ENCODE assay signal across 8 mouse cellular contexts in genomic region chr3:65391784-65392420, GRCm38 (mm10). TPM values are rescaled to one million over a fixed set of nuclear protein-coding genes. Genes with fewer than 3 reads are reported as not detected.
DNase-seq lines count a peak whose midpoint lies in the region; ATAC-seq and TF ChIP-seq lines count a peak whose summit lies in the region.

No protein-coding gene starts in this region.

- H3K4me2 ChIP-seq in hindbrain, embryonic 13.5 days: peak overlapping the region; percentile 84
- H3K4me2 ChIP-seq in neural tube, embryonic 14.5 days (ENCODE audit: low read depth, low read length): peak overlapping the region; percentile 85

- H3K9me3 ChIP-seq in G1E (replicated peaks): no peaks in the 10 kb centered on the region
- H3K9me3 ChIP-seq in embryonic facial prominence, embryonic 10.5 days: no peaks in the 10 kb centered on the region
- H3K9me3 ChIP-seq in hindbrain, embryonic 13.5 days: no peaks in the 10 kb centered on the region
- no peaks in the 10 kb centered on the region for H3K9me3 ChIP-seq in neural tube, embryonic 14.5 days (ENCODE audit: control insufficient read depth, low read length)

- no peaks in the 10 kb centered on the region for H3K27me3 ChIP-seq in G1E (ENCODE audit: insufficient read depth, low read length)
- H3K27me3 ChIP-seq in embryonic facial prominence, embryonic 10.5 days (replicated peaks; ENCODE audit: low read depth, poor library complexity, severe bottlenecking): no peaks in the 10 kb centered on the region
- no peaks in the 10 kb centered on the region for H3K27me3 ChIP-seq in hindbrain, embryonic 13.5 days
- H3K27me3 ChIP-seq in liver, adult 2 months (ENCODE audit: control insufficient read depth, insufficient read depth, low read length): no peaks in the 10 kb centered on the region
- no peaks in the 10 kb centered on the region for H3K27me3 ChIP-seq in neural tube, embryonic 14.5 days (ENCODE audit: control insufficient read depth, insufficient read depth, low read length)

- H3K79me2 ChIP-seq in liver, adult 2 months (ENCODE audit: control insufficient read depth, insufficient read depth, low read length): no peaks in the 10 kb centered on the region; the same call in 1 of the 2 replicates

- H3K27ac ChIP-seq in embryonic facial prominence, embryonic 10.5 days (replicated peaks): peak overlapping the region; percentile 96
- H3K27ac ChIP-seq in hindbrain, embryonic 13.5 days: peak overlapping the region; percentile 89
- H3K27ac ChIP-seq in liver, adult 2 months (replicated peaks; ENCODE audit: insufficient read depth, low read depth, low read length): peak overlapping the region; percentile 66
- peak overlapping the region; percentile 90 for H3K27ac ChIP-seq in neural tube, embryonic 14.5 days (ENCODE audit: low read depth, low read length)

- no peak for TF ChIP-seq CTCF in G1E (IDR thresholded peaks at IDR 0.05; ENCODE audit: low read depth, low read length)
- TF ChIP-seq CTCF in liver, adult 2 months (IDR thresholded peaks at IDR 0.05; ENCODE audit: low read depth, low read length): no peak

- no peak for TF ChIP-seq POLR2A in liver, adult 2 months (IDR thresholded peaks at IDR 0.05; ENCODE audit: extremely low read depth, insufficient read depth, low read length)

- H3K9ac ChIP-seq in hindbrain, embryonic 13.5 days: peak overlapping the region; percentile 92
- H3K9ac ChIP-seq in liver, adult 2 months (ENCODE audit: low read depth, low read length): peak overlapping the region; percentile 92
- peak overlapping the region; percentile 86 for H3K9ac ChIP-seq in neural tube, embryonic 14.5 days (replicated peaks; ENCODE audit: low read depth, low read length)

- peaks cover 31% of the 10 kb centered on the region for H3K36me3 ChIP-seq in G1E (replicated peaks)
- H3K36me3 ChIP-seq in embryonic facial prominence, embryonic 10.5 days (replicated peaks): peaks cover 37% of the 10 kb centered on the region
- peaks cover 20% of the 10 kb centered on the region for H3K36me3 ChIP-seq in hindbrain, embryonic 13.5 days
- peaks cover 31% of the 10 kb centered on the region for H3K36me3 ChIP-seq in liver, adult 2 months (ENCODE audit: control insufficient read depth, insufficient read depth, low read length)
- peaks cover 22% of the 10 kb centered on the region; the same call in 1 of the 2 replicates for H3K36me3 ChIP-seq in neural tube, embryonic 14.5 days (ENCODE audit: control insufficient read depth, insufficient read depth, low read length)

- peak; percentile 2 to 17 for DNase-seq in layer of hippocampus, adult 18-20 months (ENCODE audit: low spot score in 2 of 2)
- DNase-seq in layer of hippocampus, postnatal 25 days (ENCODE audit: extremely low spot score in 1 of 2, low spot score in 1 of 2): no peak
- peak; percentile 24 for DNase-seq in G1E (ENCODE audit: low spot score)
- DNase-seq in embryonic facial prominence, embryonic 10.5 days (ENCODE audit: low spot score): peak; percentile 56
- DNase-seq in liver, adult 2 months (ENCODE audit: extremely low read depth, low read depth, low spot score): peak; percentile 49
- no peak for DNase-seq in adrenal gland, adult (ENCODE audit: inconsistent age in 2 of 2, low spot score in 1 of 2)

- no peak for ATAC-seq in G1E (ENCODE audit: extremely low read depth, insufficient number of reproducible peaks, low FRiP score, poor library complexity, severe bottlenecking)
- ATAC-seq in hindbrain, embryonic 13.5 days (ENCODE audit: low FRiP score): peak; percentile 74
- ATAC-seq in neural tube, embryonic 14.5 days (ENCODE audit: low read depth): peak; percentile 73

- no peaks in the 10 kb centered on the region; the same call in none of the 2 replicates for H3K4me1 ChIP-seq in G1E (ENCODE audit: insufficient read depth, low read depth, low read length)
- H3K4me1 ChIP-seq in embryonic facial prominence, embryonic 10.5 days: peaks cover 9% of the 10 kb centered on the region
- peaks cover 18% of the 10 kb centered on the region for H3K4me1 ChIP-seq in hindbrain, embryonic 13.5 days (replicated peaks)
- peaks cover 2% of the 10 kb centered on the region; the same call in 1 of the 2 replicates for H3K4me1 ChIP-seq in liver, adult 2 months (ENCODE audit: control insufficient read depth, insufficient read depth, low read length)
- peaks cover 7% of the 10 kb centered on the region for H3K4me1 ChIP-seq in neural tube, embryonic 14.5 days (ENCODE audit: control insufficient read depth, insufficient read depth, low read length)

- peak overlapping the region; percentile 83 for H3K4me3 ChIP-seq in G1E (ENCODE audit: low read depth, low read length)
- peak overlapping the region; percentile 91 for H3K4me3 ChIP-seq in embryonic facial prominence, embryonic 10.5 days
- peak overlapping the region; percentile 82 for H3K4me3 ChIP-seq in hindbrain, embryonic 13.5 days
- H3K4me3 ChIP-seq in liver, adult 2 months (ENCODE audit: insufficient read depth, low read depth, low read length): peak overlapping the region; percentile 88
- peak overlapping the region; percentile 85 for H3K4me3 ChIP-seq in neural tube, embryonic 14.5 days (ENCODE audit: low read depth, low read length)

- WGBS in embryonic facial prominence, embryonic 10.5 days: under 1% methylated on average over 37 of the region's 37 CpGs
- WGBS in hindbrain, embryonic 13.5 days: 0% methylated on average over 37 of the region's 37 CpGs
- WGBS in liver, adult 2 months: under 1% methylated on average over 37 of the region's 37 CpGs
- WGBS in neural tube, embryonic 14.5 days: under 1% methylated on average over 37 of the region's 37 CpGs

RNA-seq across cellular contexts. Expression of gene Ssr3, which starts 0.5 kb away (rescaled TPM):
- 100 to 1,000 TPM; 110 to 115 TPM for total RNA-seq in layer of hippocampus, adult 18-20 months (2021)
- 100 to 1,000 TPM in 1 of 2 experiments, 10 to 100 TPM in 1; 98.2 to 114 TPM for total RNA-seq in layer of hippocampus, postnatal 25 days (2021)
- 345 and 358 TPM in 2 replicates for total RNA-seq in G1E (2014; fragmentation: Nextera tagmentation)
- 196 and 235 TPM in 2 replicates for total RNA-seq in G1E (2017)
- polyA plus RNA-seq in G1E (2012): 10.8 and 18.6 TPM in 2 replicates
- polyA plus RNA-seq in embryonic facial prominence, embryonic 10.5 days (2016; fragmentation: Nextera tagmentation; extraction: Ambion mirVana): 226 and 227 TPM in 2 replicates
- 171 and 174 TPM in 2 replicates for polyA plus RNA-seq in hindbrain, embryonic 13.5 days (2015; fragmentation: Nextera tagmentation; extraction: Ambion mirVana)
- 172 and 177 TPM in 2 replicates for total RNA-seq in liver, adult 2 months (2014; rRNA removed)
- 74.4 and 78.1 TPM in 2 replicates for polyA plus RNA-seq in liver, adult 2 months (2012; rRNA removed)
- 160 and 192 TPM in 2 replicates for polyA plus RNA-seq in neural tube, embryonic 14.5 days (2014; fragmentation: Nextera tagmentation; extraction: Ambion mirVana)

Comparison
In these comparisons a context has a peak if more than half of its experiments do, and no peak if none do; other contexts are left out.
1. DNase-seq: peak in layer of hippocampus, adult 18-20 months (2 of 2), G1E (single experiment), embryonic facial prominence, embryonic 10.5 days (single experiment) and liver, adult 2 months (single experiment); none in layer of hippocampus, postnatal 25 days (0 of 2) and adrenal gland, adult (0 of 2).
2. Peak in every context shown above with its lines, with median percentiles within 50 percentile points of each other: H3K4me3 ChIP-seq, H3K27ac ChIP-seq and H3K9ac ChIP-seq.